Mouse (Mus musculus): ENCODE data around the gene Nfia. TPM values are rescaled to one million over a fixed set of nuclear protein-coding genes. Genes with fewer than 3 reads are reported as not detected.
A peak's percentile ranks its signal among the peaks of the same experiment; 100 is the strongest.

Gene Nfia
- polyA plus RNA-seq, 1 experiment from 2014 or later = 59.9 TPM

- Histone ChIP-seq H3K36me3 (peaks cover 15% of the 10 kb centered on the region), H3K4me1 (peaks cover 26% of the 10 kb centered on the region), H3K4me2 (no peak overlapping the region), H3K27ac (no peak overlapping the region), H3K9me3 (no peaks in the 10 kb centered on the region), H3K27me3 (no peaks in the 10 kb centered on the region), H3K4me3 (no peak overlapping the region), H3K9ac (no peak overlapping the region)
- WGBS = 90% methylated on average over 5 of the region's 5 CpGs
- ATAC-seq (ENCODE audit: insufficient number of reproducible peaks, insufficient read depth, low FRiP score, low TSS enrichment, low read depth) = no peak
Observed at GRCm38 (mm10) chr4:98002206-98002605, 229.7 kb downstream of the Nfia start.

GRCm38 (mm10) chr4:98003323-98004107 lies 231.0 kb downstream of the Nfia start:
- H3K27ac ChIP-seq = peak overlapping the region; percentile 80
- no peaks in the 10 kb centered on the region for H3K27me3 ChIP-seq
- H3K4me3 ChIP-seq = no peak overlapping the region
- H3K9ac ChIP-seq = peak overlapping the region; percentile 21; the same call in 1 of the 2 replicates
- peak; percentile 75 for ATAC-seq (ENCODE audit: insufficient number of reproducible peaks, insufficient read depth, low FRiP score, low TSS enrichment, low read depth)
- H3K4me1 ChIP-seq = peaks cover 26% of the 10 kb centered on the region
- peak overlapping the region; percentile 20 for H3K4me2 ChIP-seq
- WGBS = 20% methylated on average over 12 of the region's 12 CpGs
- H3K9me3 ChIP-seq = no peaks in the 10 kb centered on the region
- H3K36me3 ChIP-seq = peaks cover 15% of the 10 kb centered on the region

- Histone ChIP-seq H3K4me3 (no peak overlapping the region), H3K36me3 (peaks cover 15% of the 10 kb centered on the region), H3K27me3 (no peaks in the 10 kb centered on the region), H3K9me3 (no peaks in the 10 kb centered on the region), H3K27ac (peak overlapping the region; percentile 80), H3K4me1 (peaks cover 30% of the 10 kb centered on the region), H3K9ac (peak overlapping the region; percentile 21; the same call in 1 of the 2 replicates), H3K4me2 (0 out of 2 replicates have a peak overlapping the region, but pooled peaks have one; percentile 20)
- 11% methylated on average over 11 of the region's 11 CpGs for WGBS
- ATAC-seq (ENCODE audit: insufficient number of reproducible peaks, insufficient read depth, low FRiP score, low TSS enrichment, low read depth) = peak; percentile 67; the same call in 1 of the 2 replicates
Observed at GRCm38 (mm10) chr4:98004108-98004625, 231.6 kb downstream of the Nfia start.

GRCm38 (mm10) chr4:98004986-98005385 lies 232.5 kb downstream of the Nfia start:
- no peak overlapping the region for H3K4me2 ChIP-seq
- no peak overlapping the region for H3K27ac ChIP-seq
- no peaks in the 10 kb centered on the region for H3K9me3 ChIP-seq
- no peak for ATAC-seq (ENCODE audit: insufficient number of reproducible peaks, insufficient read depth, low FRiP score, low TSS enrichment, low read depth)
- peaks cover 15% of the 10 kb centered on the region for H3K36me3 ChIP-seq
- H3K9ac ChIP-seq = no peak overlapping the region
- 95% methylated on average over 6 of the region's 6 CpGs for WGBS
- peaks cover 30% of the 10 kb centered on the region for H3K4me1 ChIP-seq
- H3K27me3 ChIP-seq = no peaks in the 10 kb centered on the region
- H3K4me3 ChIP-seq = no peak overlapping the region

- Histone ChIP-seq H3K36me3 (no peaks in the 10 kb centered on the region), H3K27ac (no peak overlapping the region; the same call in 1 of the 2 replicates), H3K9ac (no peak overlapping the region), H3K27me3 (no peaks in the 10 kb centered on the region), H3K9me3 (no peaks in the 10 kb centered on the region), H3K4me2 (no peak overlapping the region), H3K4me1 (peaks cover 13% of the 10 kb centered on the region), H3K4me3 (no peak overlapping the region)
- no peak for ATAC-seq (ENCODE audit: insufficient number of reproducible peaks, insufficient read depth, low FRiP score, low TSS enrichment, low read depth)
- WGBS = 80% methylated on average over 4 of the region's 4 CpGs
Observed at GRCm38 (mm10) chr4:98008814-98009368, 236.4 kb downstream of the Nfia start.

GRCm38 (mm10) chr4:98009966-98010365 lies 237.4 kb downstream of the Nfia start:
- Histone ChIP-seq H3K27me3 (no peaks in the 10 kb centered on the region), H3K4me1 (0 out of 2 replicates have a peak, but pooled peaks cover 4% of the 10 kb centered on the region), H3K36me3 (peaks cover 10% of the 10 kb centered on the region), H3K4me2 (no peak overlapping the region), H3K4me3 (no peak overlapping the region), H3K27ac (no peak overlapping the region), H3K9me3 (no peaks in the 10 kb centered on the region), H3K9ac (no peak overlapping the region)
- 91% methylated on average over 2 of the region's 2 CpGs for WGBS
- no peak for ATAC-seq (ENCODE audit: insufficient number of reproducible peaks, insufficient read depth, low FRiP score, low TSS enrichment, low read depth)

GRCm38 (mm10) chr4:98019811-98020210 lies 247.3 kb downstream of the Nfia start:
- Histone ChIP-seq H3K9me3 (no peaks in the 10 kb centered on the region), H3K4me1 (no peaks in the 10 kb centered on the region), H3K9ac (no peak overlapping the region), H3K36me3 (peaks cover 53% of the 10 kb centered on the region), H3K4me2 (no peak overlapping the region), H3K4me3 (no peak overlapping the region), H3K27me3 (no peaks in the 10 kb centered on the region), H3K27ac (no peak overlapping the region)
- no peak for ATAC-seq (ENCODE audit: insufficient number of reproducible peaks, insufficient read depth, low FRiP score, low TSS enrichment, low read depth)
- 69% methylated on average over 3 of the region's 3 CpGs for WGBS

GRCm38 (mm10) chr4:98020836-98021235 lies 248.3 kb downstream of the Nfia start:
- Histone ChIP-seq H3K4me1 (no peaks in the 10 kb centered on the region), H3K27me3 (no peaks in the 10 kb centered on the region), H3K36me3 (peaks cover 43% of the 10 kb centered on the region), H3K27ac (no peak overlapping the region), H3K9ac (no peak overlapping the region), H3K4me2 (no peak overlapping the region), H3K9me3 (no peaks in the 10 kb centered on the region), H3K4me3 (no peak overlapping the region)
- WGBS = 91% methylated on average over 7 of the region's 7 CpGs
- no peak for ATAC-seq (ENCODE audit: insufficient number of reproducible peaks, insufficient read depth, low FRiP score, low TSS enrichment, low read depth)

GRCm38 (mm10) chr4:98023245-98023792 lies 250.8 kb downstream of the Nfia start:
- no peak for ATAC-seq (ENCODE audit: insufficient number of reproducible peaks, insufficient read depth, low FRiP score, low TSS enrichment, low read depth)
- Histone ChIP-seq H3K4me2 (no peak overlapping the region), H3K36me3 (peaks cover 24% of the 10 kb centered on the region), H3K27me3 (no peaks in the 10 kb centered on the region), H3K4me3 (no peak overlapping the region), H3K9ac (no peak overlapping the region), H3K9me3 (no peaks in the 10 kb centered on the region), H3K4me1 (no peaks in the 10 kb centered on the region), H3K27ac (no peak overlapping the region)
- WGBS = 67% methylated on average over 6 of the region's 6 CpGs

GRCm38 (mm10) chr4:98027412-98027811 lies 254.9 kb downstream of the Nfia start:
- H3K9ac ChIP-seq = no peak overlapping the region
- ATAC-seq (ENCODE audit: insufficient number of reproducible peaks, insufficient read depth, low FRiP score, low TSS enrichment, low read depth) = no peak
- H3K27me3 ChIP-seq = no peaks in the 10 kb centered on the region
- no peak overlapping the region for H3K27ac ChIP-seq
- no peak overlapping the region for H3K4me3 ChIP-seq
- H3K36me3 ChIP-seq = no peaks in the 10 kb centered on the region
- H3K4me2 ChIP-seq = no peak overlapping the region
- H3K4me1 ChIP-seq = no peaks in the 10 kb centered on the region
- no peaks in the 10 kb centered on the region for H3K9me3 ChIP-seq
- WGBS = 77% methylated on average over 4 of the region's 4 CpGs

- Histone ChIP-seq H3K4me1 (no peaks in the 10 kb centered on the region), H3K27ac (no peak overlapping the region), H3K4me3 (no peak overlapping the region), H3K4me2 (no peak overlapping the region), H3K9ac (no peak overlapping the region), H3K36me3 (peaks cover 8% of the 10 kb centered on the region; the same call in 1 of the 2 replicates), H3K9me3 (no peaks in the 10 kb centered on the region), H3K27me3 (no peaks in the 10 kb centered on the region)
- WGBS = 63% methylated on average over 3 of the region's 3 CpGs
- ATAC-seq (ENCODE audit: insufficient number of reproducible peaks, insufficient read depth, low FRiP score, low TSS enrichment, low read depth) = no peak
Observed at GRCm38 (mm10) chr4:98031871-98032270, 259.3 kb downstream of the Nfia start.
